Mouse (Mus musculus) forebrain, embryonic 10.5 days (tissue): Measurements from ENCODE around the gene Wdtc1. TPM values are rescaled to one million over a fixed set of nuclear protein-coding genes. Genes with fewer than 3 reads are reported as not detected.
A peak's percentile ranks its signal among the peaks of the same experiment; 100 is the strongest.

Experiments used
- DNase-seq: peaks from one replicate; pipeline ENCODE4 v3.0.0-alpha.2; 2017; ENCODE audit warnings: low spot score; ENCODE audit errors: extremely low spot score
- H3K27ac ChIP-seq: fragments of 300-500 bp; sonication (generic); 2 replicates; pipeline ENCODE4 v1.5.1; 2016; ENCODE audit warnings: mild to moderate bottlenecking
- H3K27me3 ChIP-seq: fragments of 300-500 bp; sonication (generic); 2 replicates; pipeline ENCODE4 v1.6.1; 2016; ENCODE audit warnings: mild to moderate bottlenecking; ENCODE audit not compliant: poor library complexity, severe bottlenecking
- H3K36me3 ChIP-seq: fragments of 300-500 bp; sonication (generic); replicated peaks from 2 replicates; pipeline ENCODE4 v1.6.1; 2016; ENCODE audit warnings: mild to moderate bottlenecking, moderate library complexity
- H3K4me1 ChIP-seq: fragments of 300-500 bp; sonication (generic); 2 replicates; pipeline ENCODE4 v1.6.1; 2016
- H3K4me3 ChIP-seq: fragments of 300-500 bp; sonication (generic); 2 replicates; pipeline ENCODE4 v1.5.1; 2016; ENCODE audit warnings: mild to moderate bottlenecking, moderate library complexity
- H3K9me3 ChIP-seq: fragments of 300-500 bp; sonication (generic); 2 replicates; pipeline ENCODE4 v1.6.1; 2016; ENCODE audit warnings: mild to moderate bottlenecking, moderate library complexity
- WGBS: fragments of 180-500 bp; shearing (Covaris S2); methylation state at CpG from one replicate; pipeline ENCODE4 v1.1.7; 2016; 5-methylcytosine and 5-hydroxymethylcytosine counted together
- polyA plus RNA-seq: library from polyadenylated mRNA; unstranded; fragments of >200 nt; fragmentation: Nextera tagmentation; extraction: Ambion mirVana; gene quantifications from 2 replicates; pipeline ENCODE4 v1.2.1, GENCODE M21; 2016

Gene Wdtc1
- polyA plus RNA-seq, 1 experiment from 2014 or later: 17.0 TPM

GRCm38 (mm10) chr4:133337833-133338520 lies 15.3 kb downstream of the Wdtc1 start:
- peak overlapping the region; percentile 71 for H3K4me3 ChIP-seq
- DNase-seq: no peak
- H3K27me3 ChIP-seq: no peaks in the 10 kb centered on the region
- no peaks in the 10 kb centered on the region for H3K9me3 ChIP-seq
- peak overlapping the region; percentile 90; the same call in 1 of the 2 replicates for H3K27ac ChIP-seq
- 14% methylated on average over 14 of the region's 14 CpGs for WGBS
- no peaks in the 10 kb centered on the region; the same call in 1 of the 2 replicates for H3K36me3 ChIP-seq
- peaks cover 27% of the 10 kb centered on the region for H3K4me1 ChIP-seq

DNA sequence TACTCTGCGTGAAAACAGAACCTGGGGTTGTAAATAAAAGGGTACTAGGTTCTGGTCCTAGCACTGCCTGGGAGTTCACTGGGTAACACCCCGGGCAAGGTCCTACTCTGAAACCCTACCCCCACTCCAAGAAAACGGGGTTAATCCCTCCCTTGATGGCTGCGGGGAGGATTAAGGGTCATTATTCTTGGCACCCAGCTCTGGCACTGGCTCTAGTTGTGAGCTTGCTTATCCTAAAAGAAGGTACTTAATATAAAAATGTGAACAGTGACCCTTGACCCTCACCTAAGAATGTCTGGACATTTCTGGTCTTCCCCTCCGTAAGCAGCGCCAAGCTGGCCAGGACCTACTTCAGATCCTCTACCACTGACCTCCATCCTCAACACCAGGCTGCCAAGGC lies 20.0 kb downstream of the Wdtc1 start:
- Histone ChIP-seq H3K27ac (no peak overlapping the region), H3K4me3 (no peak overlapping the region), H3K9me3 (no peaks in the 10 kb centered on the region), H3K27me3 (no peaks in the 10 kb centered on the region), H3K36me3 (no peaks in the 10 kb centered on the region; the same call in 1 of the 2 replicates), H3K4me1 (peaks cover 27% of the 10 kb centered on the region)
- DNase-seq: no peak
- 30% methylated on average over 6 of the region's 6 CpGs for WGBS

GRCm38 (mm10) chr4:133330296-133330695 lies 23.0 kb downstream of the Wdtc1 start:
- Histone ChIP-seq H3K4me3 (no peak overlapping the region), H3K27ac (no peak overlapping the region), H3K4me1 (peaks cover 16% of the 10 kb centered on the region), H3K9me3 (no peaks in the 10 kb centered on the region), H3K27me3 (no peaks in the 10 kb centered on the region), H3K36me3 (no peaks in the 10 kb centered on the region; the same call in 1 of the 2 replicates)
- DNase-seq: no peak
- WGBS: 87% methylated on average over 4 of the region's 4 CpGs

- 87% methylated on average over 7 of the region's 7 CpGs for WGBS
- H3K27me3 ChIP-seq: no peaks in the 10 kb centered on the region
- H3K27ac ChIP-seq: no peak overlapping the region
- no peaks in the 10 kb centered on the region for H3K9me3 ChIP-seq
- H3K36me3 ChIP-seq: peaks cover 5% of the 10 kb centered on the region
- H3K4me3 ChIP-seq: no peak overlapping the region
- no peak for DNase-seq
- peaks cover 7% of the 10 kb centered on the region for H3K4me1 ChIP-seq
Observed at GRCm38 (mm10) chr4:133328129-133328528, 25.2 kb downstream of the Wdtc1 start.

DNA sequence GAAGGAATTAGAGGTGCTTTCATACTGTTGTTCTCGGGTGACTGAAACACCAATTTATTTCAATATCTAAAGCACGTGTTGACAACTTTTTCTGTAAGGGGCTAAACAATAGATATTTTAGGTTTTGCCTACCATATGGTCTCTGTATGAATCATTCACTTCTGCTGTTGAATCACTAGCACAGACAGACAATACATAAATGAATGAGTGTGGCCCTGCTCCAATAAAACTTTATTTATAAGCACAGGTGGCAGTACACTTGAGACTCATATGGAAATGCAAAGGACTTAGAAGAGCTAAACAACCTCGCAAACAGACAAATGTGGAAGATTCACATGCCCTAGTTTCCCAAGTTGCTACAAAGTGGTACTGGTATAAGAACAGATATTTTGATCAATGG lies 33.6 kb downstream of the Wdtc1 start:
- no peak for DNase-seq
- Histone ChIP-seq H3K27me3 (no peaks in the 10 kb centered on the region), H3K9me3 (no peaks in the 10 kb centered on the region), H3K36me3 (peaks cover 19% of the 10 kb centered on the region), H3K27ac (no peak overlapping the region), H3K4me1 (no peaks in the 10 kb centered on the region), H3K4me3 (no peak overlapping the region)
- WGBS: 92% methylated on average over 3 of the region's 3 CpGs

DNA sequence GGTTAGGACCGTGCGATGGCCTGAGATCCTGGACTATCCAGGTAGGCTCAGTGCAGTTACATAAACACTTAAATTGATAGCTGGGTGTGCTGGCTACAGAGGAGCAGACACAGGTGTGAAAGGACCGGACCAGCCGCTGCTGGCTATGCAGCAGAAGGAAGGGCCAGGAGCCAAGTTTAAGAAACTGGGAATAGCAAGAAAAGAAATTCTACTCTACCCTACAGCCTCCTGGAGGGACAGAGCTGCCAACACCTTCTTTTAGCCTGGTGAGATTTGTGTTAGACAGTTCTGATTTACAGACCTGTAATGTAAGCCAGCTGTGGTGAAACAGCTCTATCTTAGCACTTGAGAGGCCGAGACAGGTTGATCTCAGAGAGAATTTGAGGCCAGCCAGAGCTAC lies 37.3 kb downstream of the Wdtc1 start:
- WGBS: 92% methylated on average over 5 of the region's 5 CpGs
- H3K27me3 ChIP-seq: no peaks in the 10 kb centered on the region
- no peaks in the 10 kb centered on the region for H3K9me3 ChIP-seq
- H3K4me3 ChIP-seq: no peak overlapping the region
- DNase-seq: no peak
- H3K36me3 ChIP-seq: peaks cover 10% of the 10 kb centered on the region
- H3K27ac ChIP-seq: no peak overlapping the region
- H3K4me1 ChIP-seq: no peaks in the 10 kb centered on the region

DNA sequence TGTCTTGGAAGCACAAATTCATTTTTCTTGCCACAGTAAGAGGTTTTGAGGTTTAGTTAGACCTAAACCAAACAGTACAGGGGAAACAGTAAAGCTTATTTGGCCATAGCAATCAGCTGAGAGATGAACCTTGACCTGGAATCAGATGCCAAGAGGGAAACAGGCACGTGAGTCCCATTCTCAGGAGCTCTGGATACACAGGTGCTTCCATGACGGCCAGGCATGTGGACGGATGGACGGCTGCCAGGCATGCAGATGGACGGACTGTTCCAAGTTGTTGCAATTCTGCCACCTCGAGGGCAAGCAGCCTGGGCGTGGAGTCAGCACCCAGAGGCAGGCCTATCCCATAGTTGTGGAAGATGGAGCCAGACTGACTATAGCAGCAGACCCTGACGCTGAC lies 38.4 kb downstream of the Wdtc1 start:
- H3K4me1 ChIP-seq: no peaks in the 10 kb centered on the region
- H3K36me3 ChIP-seq: peaks cover 10% of the 10 kb centered on the region
- H3K9me3 ChIP-seq: no peaks in the 10 kb centered on the region
- no peak overlapping the region for H3K27ac ChIP-seq
- H3K27me3 ChIP-seq: no peaks in the 10 kb centered on the region
- H3K4me3 ChIP-seq: no peak overlapping the region
- 89% methylated on average over 8 of the region's 8 CpGs for WGBS
- DNase-seq: no peak

- peak; percentile 84 for DNase-seq
- H3K4me1 ChIP-seq: no peaks in the 10 kb centered on the region
- under 1% methylated on average over 3 of the region's 3 CpGs for WGBS
- H3K27ac ChIP-seq: no peak overlapping the region
- H3K4me3 ChIP-seq: no peak overlapping the region
- no peaks in the 10 kb centered on the region for H3K27me3 ChIP-seq
- H3K9me3 ChIP-seq: no peaks in the 10 kb centered on the region
- peaks cover 23% of the 10 kb centered on the region for H3K36me3 ChIP-seq
Observed at GRCm38 (mm10) chr4:133309948-133310347, 43.3 kb downstream of the Wdtc1 start.

GRCm38 (mm10) chr4:133307331-133307730 lies 46.0 kb downstream of the Wdtc1 start:
- no peak overlapping the region for H3K4me3 ChIP-seq
- H3K9me3 ChIP-seq: no peaks in the 10 kb centered on the region
- peaks cover 33% of the 10 kb centered on the region for H3K36me3 ChIP-seq
- no peaks in the 10 kb centered on the region for H3K27me3 ChIP-seq
- WGBS: 40% methylated on average over 3 of the region's 3 CpGs
- peak; percentile 32 for DNase-seq
- no peak overlapping the region for H3K27ac ChIP-seq
- H3K4me1 ChIP-seq: no peaks in the 10 kb centered on the region

- DNase-seq: no peak
- WGBS: 93% methylated on average over 7 of the region's 7 CpGs
- H3K4me3 ChIP-seq: no peak overlapping the region
- no peaks in the 10 kb centered on the region for H3K9me3 ChIP-seq
- no peaks in the 10 kb centered on the region for H3K27me3 ChIP-seq
- H3K36me3 ChIP-seq: peaks cover 45% of the 10 kb centered on the region
- no peaks in the 10 kb centered on the region for H3K4me1 ChIP-seq
- H3K27ac ChIP-seq: no peak overlapping the region
Observed at GRCm38 (mm10) chr4:133305825-133306224, 47.5 kb downstream of the Wdtc1 start.

- no peak for DNase-seq
- H3K27me3 ChIP-seq: no peaks in the 10 kb centered on the region; the same call in 1 of the 2 replicates
- WGBS: 95% methylated on average over 7 of the region's 7 CpGs
- no peaks in the 10 kb centered on the region for H3K9me3 ChIP-seq
- H3K36me3 ChIP-seq: peaks cover 55% of the 10 kb centered on the region
- H3K27ac ChIP-seq: no peak overlapping the region
- peaks cover 4% of the 10 kb centered on the region; the same call in 1 of the 2 replicates for H3K4me1 ChIP-seq
- no peak overlapping the region for H3K4me3 ChIP-seq
Observed at GRCm38 (mm10) chr4:133304770-133305169, 48.5 kb downstream of the Wdtc1 start.

DNA sequence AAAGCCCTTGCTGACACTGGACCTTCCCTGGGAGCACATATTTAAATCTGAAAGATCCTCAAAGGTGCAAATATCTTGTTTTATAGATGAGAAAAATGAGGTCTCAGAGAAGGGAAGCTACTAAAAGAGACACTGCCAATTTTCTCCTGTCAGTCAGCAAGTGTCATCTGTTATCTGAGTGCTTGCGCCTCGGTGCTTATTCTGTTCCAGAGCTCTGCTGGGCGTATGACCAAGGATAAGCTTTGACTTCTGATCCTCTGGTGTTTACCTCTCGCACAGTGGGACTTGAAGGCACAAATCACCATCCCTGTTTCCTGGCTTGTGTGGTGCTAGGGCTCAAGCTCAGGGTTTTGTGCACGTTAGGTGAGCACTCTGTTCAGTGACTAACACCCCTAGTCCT lies 50.6 kb downstream of the Wdtc1 start:
- Histone ChIP-seq H3K9me3 (no peaks in the 10 kb centered on the region), H3K4me3 (no peak overlapping the region), H3K27me3 (no peaks in the 10 kb centered on the region; the same call in 1 of the 2 replicates), H3K27ac (no peak overlapping the region), H3K4me1 (peaks cover 25% of the 10 kb centered on the region), H3K36me3 (peaks cover 56% of the 10 kb centered on the region)
- WGBS: 93% methylated on average over 5 of the region's 5 CpGs
- DNase-seq: no peak

GRCm38 (mm10) chr4:133301802-133302201 lies 51.5 kb downstream of the Wdtc1 start:
- no peak overlapping the region for H3K4me3 ChIP-seq
- no peak overlapping the region for H3K27ac ChIP-seq
- H3K4me1 ChIP-seq: peaks cover 30% of the 10 kb centered on the region
- peak; percentile 76 for DNase-seq
- no peaks in the 10 kb centered on the region; the same call in 1 of the 2 replicates for H3K27me3 ChIP-seq
- H3K36me3 ChIP-seq: peaks cover 61% of the 10 kb centered on the region
- H3K9me3 ChIP-seq: no peaks in the 10 kb centered on the region
- WGBS: 27% methylated on average over 4 of the region's 4 CpGs
